Mouse (Mus musculus) limb, embryonic 14.5 days (tissue): ENCODE data around the gene Gm20388. TPM values are rescaled to one million over a fixed set of nuclear protein-coding genes. Genes with fewer than 3 reads are reported as not detected.
A peak's percentile ranks its signal among the peaks of the same experiment; 100 is the strongest.

ENCODE experiments used
- ATAC-seq: fragments of 200-750 bp; cut with Nextera tagmentation; 2 replicates; pipeline ENCODE4 v1.8.0; 2017; ENCODE audit warnings: low read depth, moderate number of reproducible peaks, moderate TSS enrichment; ENCODE audit not compliant: low FRiP score
- DNase-seq: peaks from one replicate; pipeline ENCODE4 v3.0.0-alpha.2; 2015; ENCODE audit warnings: low spot score
- H3K27ac ChIP-seq: fragments of 300-500 bp; sonication (generic); replicated peaks from 2 replicates; pipeline ENCODE4 v1.5.1; 2014; ENCODE audit warnings: low read depth, mild to moderate bottlenecking, low read length, moderate library complexity, mixed read lengths
- H3K27me3 ChIP-seq: fragments of 300-500 bp; sonication (generic); 2 replicates; pipeline ENCODE4 v1.6.1; 2014; ENCODE audit warnings: low read length, mixed read lengths; ENCODE audit not compliant: control insufficient read depth, insufficient read depth
- H3K36me3 ChIP-seq: fragments of 300-500 bp; sonication (generic); 2 replicates; pipeline ENCODE4 v1.6.1; 2014; ENCODE audit warnings: mild to moderate bottlenecking, low read length, moderate library complexity, mixed read lengths; ENCODE audit not compliant: control insufficient read depth, insufficient read depth
- H3K4me1 ChIP-seq: fragments of 300-500 bp; sonication (generic); 2 replicates; pipeline ENCODE4 v1.6.1; 2014; ENCODE audit warnings: antibody characterized with exemption, low read length, mixed read lengths; ENCODE audit not compliant: control insufficient read depth, insufficient read depth
- H3K4me2 ChIP-seq: fragments of 300-500 bp; sonication (generic); replicated peaks from 2 replicates; pipeline ENCODE4 v1.6.1; 2014; ENCODE audit warnings: low read depth, mild to moderate bottlenecking, low read length, moderate library complexity; ENCODE audit not compliant: severe bottlenecking
- H3K4me3 ChIP-seq: fragments of 300-500 bp; sonication (generic); replicated peaks from 2 replicates; pipeline ENCODE4 v1.5.1; 2014; ENCODE audit warnings: low read length
- H3K9ac ChIP-seq: fragments of 300-500 bp; sonication (generic); 2 replicates; pipeline ENCODE4 v1.6.1; 2014; ENCODE audit warnings: mild to moderate bottlenecking, low read depth, low read length, moderate library complexity; ENCODE audit not compliant: severe bottlenecking
- H3K9me3 ChIP-seq: fragments of 300-500 bp; sonication (generic); 2 replicates; pipeline ENCODE4 v1.6.1; 2016; ENCODE audit warnings: low read length; ENCODE audit not compliant: control insufficient read depth
- POLR2A ChIP-seq: fragments of 200-500 bp; IDR thresholded peaks from 2 replicates; pipeline ENCODE4 v1.8.0; 2012; ENCODE audit warnings: inconsistent platforms, mild to moderate bottlenecking, moderate library complexity, borderline replicate concordance; ENCODE audit not compliant: insufficient read depth, insufficient read length; ENCODE audit errors: extremely low read depth
- WGBS: fragments of 180-500 bp; shearing (Covaris S2); extraction: QIAGEN DNeasy Blood & Tissue Kit; methylation state at CpG from one replicate; pipeline ENCODE4 v1.1.7; 2014; 5-methylcytosine and 5-hydroxymethylcytosine counted together
- polyA plus RNA-seq, 2 experiments: library from polyadenylated mRNA; depleted of rRNA in 1 of 2; stranded (reverse) in 1 of 2; unstranded in 1 of 2; fragments of >200 nt; fragmentation: Nextera tagmentation in 1 of 2; extraction: Ambion mirVana in 1 of 2; gene quantifications; 2 replicates each; pipeline versions ENCODE4 v1.2.1 to v1.2.3; 2012 to 2014

The Gm20388 gene
- polyA plus RNA-seq, 2 experiments, result 1.9 to 49.9 TPM

DNA sequence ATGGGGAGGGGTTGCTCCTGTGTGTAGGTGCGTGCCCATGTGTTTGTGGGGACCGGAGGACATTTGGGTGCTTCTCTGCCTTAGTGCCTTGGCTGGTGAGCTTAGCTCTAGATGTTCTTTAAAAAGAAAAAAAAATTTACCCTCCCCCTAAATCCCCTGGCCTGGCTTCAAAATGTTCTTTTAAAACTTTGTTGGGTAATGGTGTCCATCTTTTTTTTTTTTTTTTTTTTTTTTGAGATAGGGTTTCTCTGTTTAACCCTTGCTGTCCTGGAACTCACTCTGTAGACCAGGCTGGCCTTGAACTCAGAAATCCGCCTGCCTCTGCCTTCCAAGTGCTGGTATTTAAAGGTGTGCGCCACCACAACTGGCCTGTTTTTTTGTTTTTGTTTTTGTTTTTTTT, 4.7 kb downstream of the Gm20388 start:
- H3K4me2 ChIP-seq, result no peak overlapping the region
- DNase-seq (no peak), ATAC-seq (no peak)
- H3K27me3 ChIP-seq, result no peaks in the 10 kb centered on the region
- TF ChIP-seq POLR2A, result no peak
- 84% methylated on average over 4 of the region's 4 CpGs for WGBS
- no peaks in the 10 kb centered on the region for H3K9me3 ChIP-seq
- H3K36me3 ChIP-seq, result 0 out of 2 replicates have a peak, but pooled peaks cover 7% of the 10 kb centered on the region
- no peak overlapping the region for H3K9ac ChIP-seq
- peaks cover 33% of the 10 kb centered on the region for H3K4me1 ChIP-seq
- no peak overlapping the region for H3K27ac ChIP-seq
- H3K4me3 ChIP-seq, result no peak overlapping the region

DNA sequence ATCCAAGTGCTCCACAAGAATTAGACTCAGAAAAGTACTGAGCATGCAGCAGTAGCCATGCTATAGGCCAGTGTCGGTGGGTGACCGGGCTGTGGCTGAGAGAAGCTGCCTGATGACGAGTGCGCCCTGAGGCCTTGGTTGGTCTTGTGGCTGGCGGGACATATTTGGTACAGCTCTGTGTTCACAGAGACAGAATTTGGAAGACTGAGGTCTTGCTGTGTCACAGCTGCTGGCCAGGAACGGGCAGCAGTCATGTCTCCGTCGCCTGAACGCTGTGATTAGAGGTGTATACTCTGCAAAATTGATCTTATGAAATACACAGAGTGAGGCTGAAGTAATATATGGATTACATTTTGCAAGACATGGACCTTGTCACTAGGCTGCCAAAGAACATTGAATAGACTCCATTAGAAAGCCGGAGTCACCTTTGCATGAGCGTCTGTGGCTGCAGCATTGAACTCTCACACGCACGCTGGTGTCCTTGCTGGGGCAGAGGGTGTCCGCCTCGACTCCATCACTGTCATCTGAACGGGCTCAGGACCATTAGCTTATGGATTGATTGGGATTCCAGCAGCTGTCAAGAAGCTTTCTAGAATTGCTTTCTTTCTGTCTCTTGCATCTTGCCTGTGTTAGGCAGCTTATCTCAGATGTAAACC, 5.7 kb downstream of the Gm20388 start:
- Histone ChIP-seq H3K4me2 (no peak overlapping the region), H3K27ac (no peak overlapping the region), H3K9me3 (no peaks in the 10 kb centered on the region), H3K27me3 (no peaks in the 10 kb centered on the region), H3K4me1 (peaks cover 33% of the 10 kb centered on the region), H3K9ac (peak overlapping the region; percentile 38; the same call in 1 of the 2 replicates), H3K4me3 (no peak overlapping the region), H3K36me3 (0 out of 2 replicates have a peak, but pooled peaks cover 7% of the 10 kb centered on the region)
- no peak for DNase-seq
- WGBS, result 85% methylated on average over 16 of the region's 16 CpGs
- TF ChIP-seq POLR2A, result no peak
- ATAC-seq, result no peak

GRCm38 (mm10) chr8:119917415-119917814, 6.8 kb downstream of the Gm20388 start:
- H3K27ac ChIP-seq, result no peak overlapping the region
- no peaks in the 10 kb centered on the region for H3K27me3 ChIP-seq
- 0 out of 2 replicates have a peak, but pooled peaks cover 7% of the 10 kb centered on the region for H3K36me3 ChIP-seq
- H3K9me3 ChIP-seq, result no peaks in the 10 kb centered on the region
- H3K9ac ChIP-seq, result no peak overlapping the region
- peaks cover 25% of the 10 kb centered on the region for H3K4me1 ChIP-seq
- 85% methylated on average over 3 of the region's 3 CpGs for WGBS
- DNase-seq (no peak), ATAC-seq (no peak)
- H3K4me2 ChIP-seq, result no peak overlapping the region
- TF ChIP-seq POLR2A, result no peak
- no peak overlapping the region for H3K4me3 ChIP-seq

- 0 out of 2 replicates have a peak, but pooled peaks cover 7% of the 10 kb centered on the region for H3K36me3 ChIP-seq
- WGBS, result 77% methylated on average over 1 of the region's 1 CpGs
- H3K27me3 ChIP-seq, result no peaks in the 10 kb centered on the region
- H3K27ac ChIP-seq, result no peak overlapping the region
- no peaks in the 10 kb centered on the region for H3K9me3 ChIP-seq
- ATAC-seq (no peak), DNase-seq (no peak)
- no peak overlapping the region for H3K4me3 ChIP-seq
- H3K4me1 ChIP-seq, result peaks cover 18% of the 10 kb centered on the region; the same call in 1 of the 2 replicates
- no peak for TF ChIP-seq POLR2A
- no peak overlapping the region for H3K4me2 ChIP-seq
- H3K9ac ChIP-seq, result no peak overlapping the region
Measured at GRCm38 (mm10) chr8:119918155-119918567, 7.5 kb downstream of the Gm20388 start.

- TF ChIP-seq POLR2A, result no peak
- H3K4me1 ChIP-seq, result no peaks in the 10 kb centered on the region
- DNase-seq (no peak), ATAC-seq (no peak)
- no peaks in the 10 kb centered on the region for H3K9me3 ChIP-seq
- H3K9ac ChIP-seq, result no peak overlapping the region
- 77% methylated on average over 5 of the region's 5 CpGs for WGBS
- H3K4me2 ChIP-seq, result no peak overlapping the region
- no peak overlapping the region for H3K4me3 ChIP-seq
- no peaks in the 10 kb centered on the region for H3K27me3 ChIP-seq
- H3K36me3 ChIP-seq, result 0 out of 2 replicates have a peak, but pooled peaks cover 5% of the 10 kb centered on the region
- H3K27ac ChIP-seq, result no peak overlapping the region
Measured at GRCm38 (mm10) chr8:119923259-119923658, 12.6 kb downstream of the Gm20388 start.

GRCm38 (mm10) chr8:119925428-119925827, 14.8 kb downstream of the Gm20388 start:
- WGBS, result 95% methylated on average over 4 of the region's 4 CpGs
- Histone ChIP-seq H3K4me1 (no peaks in the 10 kb centered on the region; the same call in 1 of the 2 replicates), H3K9me3 (no peaks in the 10 kb centered on the region), H3K4me2 (no peak overlapping the region), H3K4me3 (no peak overlapping the region), H3K27ac (no peak overlapping the region), H3K36me3 (0 out of 2 replicates have a peak, but pooled peaks cover 2% of the 10 kb centered on the region), H3K9ac (no peak overlapping the region), H3K27me3 (no peaks in the 10 kb centered on the region)
- DNase-seq (no peak), ATAC-seq (no peak)
- no peak for TF ChIP-seq POLR2A
